Mouse (Mus musculus) ES-E14 (cell line): ENCODE data around the gene Daam1. TPM values are rescaled to one million over a fixed set of nuclear protein-coding genes. Genes with fewer than 3 reads are reported as not detected.

Experiments used
- DNase-seq: peaks from one replicate; pipeline ENCODE4 v3.0.0-alpha.2; 2013; ENCODE audit warnings: low read depth, low spot score
- H3K27ac ChIP-seq: 2 replicates; pipeline ENCODE4 v1.5.1; 2012; ENCODE audit warnings: low read depth, mild to moderate bottlenecking, low read length, moderate library complexity, mixed read lengths; ENCODE audit not compliant: poor library complexity, insufficient read depth, severe bottlenecking
- H3K36me3 ChIP-seq: 2 replicates; pipeline ENCODE4 v1.6.1; 2012; ENCODE audit warnings: mild to moderate bottlenecking, low read length, moderate library complexity, mixed read lengths; ENCODE audit not compliant: control insufficient read depth, poor library complexity, insufficient read depth, severe bottlenecking
- H3K4me1 ChIP-seq, 2 experiments: fragments of 150-350 bp in 1 of 2; sonication (generic) in 1 of 2; 2 replicates each; pipeline ENCODE4 v1.6.1; 2012; ENCODE audit warnings: low read length in 2 of 2, mild to moderate bottlenecking in 1 of 2, mixed read lengths in 1 of 2; ENCODE audit not compliant: control insufficient read depth in 2 of 2, insufficient read depth in 2 of 2, poor library complexity in 1 of 2
- H3K4me3 ChIP-seq, 2 experiments: fragments of 150-350 bp in 1 of 2; sonication (generic) in 1 of 2; 2 replicates each; pipeline ENCODE4 v1.5.1; 2012; ENCODE audit warnings: low read length in 2 of 2, low read depth in 1 of 2, mild to moderate bottlenecking in 1 of 2, mixed read lengths in 1 of 2; ENCODE audit not compliant: insufficient read depth in 1 of 2, poor library complexity in 1 of 2, severe bottlenecking in 1 of 2
- H3K9ac ChIP-seq: 2 replicates; pipeline ENCODE4 v1.6.1; 2012; ENCODE audit warnings: low read depth, mild to moderate bottlenecking, low read length, mixed read lengths; ENCODE audit not compliant: poor library complexity, insufficient read depth, severe bottlenecking
- H3K9me3 ChIP-seq: fragments of 150-350 bp; sonication (generic); 2 replicates; pipeline ENCODE4 v1.6.1; 2012; ENCODE audit warnings: low read depth, mild to moderate bottlenecking, low read length; ENCODE audit not compliant: control insufficient read depth, insufficient read depth
- CHD2 ChIP-seq: IDR thresholded peaks from 2 replicates; pipeline ENCODE4 v1.6.1; 2014; ENCODE audit warnings: mild to moderate bottlenecking, low read depth, low read length, inconsistent platforms
- HCFC1 ChIP-seq: IDR thresholded peaks from 2 replicates; pipeline ENCODE4 v1.6.1; 2012; ENCODE audit warnings: low read length, inconsistent platforms, borderline replicate concordance; ENCODE audit not compliant: insufficient read depth
- MAFK ChIP-seq: IDR thresholded peaks from 2 replicates; pipeline ENCODE4 v1.6.1; 2014; ENCODE audit warnings: mild to moderate bottlenecking, low read depth, low read length, inconsistent platforms; ENCODE audit not compliant: insufficient read depth
- ZC3H11A ChIP-seq: IDR thresholded peaks from 2 replicates; pipeline ENCODE4 v1.6.1; 2012; ENCODE audit warnings: low read depth, mild to moderate bottlenecking, inconsistent platforms, low read length, borderline replicate concordance
- ZNF384 ChIP-seq: IDR thresholded peaks from 2 replicates; pipeline ENCODE4 v1.6.1; 2012; ENCODE audit warnings: low read depth, low read length, inconsistent platforms
- in situ Hi-C, 2 experiments: fragments of 600-800 bp; cut with MboI; formaldehyde crosslinking; loops; one replicate each; pipeline ENCODE4 v1.15.1; 2025; ENCODE audit warnings: low sequenced_read_pairs in 2 of 2, inconsistent platforms in 1 of 2; ENCODE audit not compliant: unreplicated experiment in 2 of 2
- total RNA-seq: library from RNA; depleted of rRNA; stranded (reverse); fragments of 300-350 nt; gene quantifications from 2 replicates; pipeline ENCODE4 v1.2.3, GENCODE M21; 2012; rRNA removed

Gene Daam1
- total RNA-seq, 1 experiment = 15.8 TPM

GRCm38 (mm10) chr12:72036097-72036661 is 205.3 kb downstream of the Daam1 start:
- in situ Hi-C loops = loop anchor here in 1 of 2 experiments (25.0 kb wide), 1 partner anchor 274 kb away; no protein-coding TSS in a partner anchor
- H3K9ac ChIP-seq = no peak overlapping the region
- no peaks in the 10 kb centered on the region for H3K36me3 ChIP-seq
- H3K27ac ChIP-seq = no peak overlapping the region
- no peak overlapping the region for H3K4me3 ChIP-seq
- no peaks in the 10 kb centered on the region for H3K4me1 ChIP-seq
- no peak for TF ChIP-seq HCFC1
- TF ChIP-seq CHD2 = no peak
- TF ChIP-seq ZC3H11A = no peak
- TF ChIP-seq ZNF384 = no peak
- TF ChIP-seq MAFK = no peak
- no peaks in the 10 kb centered on the region for H3K9me3 ChIP-seq
- DNase-seq = no peak

DNA sequence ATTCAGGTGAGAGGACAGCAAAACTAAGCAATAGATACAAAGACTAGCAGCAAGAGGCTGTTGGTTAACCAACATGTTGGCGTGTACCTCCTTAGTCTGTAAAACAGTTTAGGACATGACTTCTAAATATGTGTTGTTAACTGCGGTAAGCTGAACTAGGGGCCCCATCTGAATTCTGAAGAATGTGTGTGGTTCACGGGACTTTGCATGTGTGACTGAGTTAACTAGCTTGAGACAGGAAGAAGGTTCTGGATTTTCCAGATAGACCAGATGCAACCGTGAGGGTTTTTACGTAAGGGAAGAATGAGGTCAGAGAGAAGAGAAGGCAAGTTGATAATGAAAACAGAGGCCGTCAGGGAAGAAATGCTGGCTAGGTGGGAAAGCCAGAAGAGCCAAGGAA is 206.2 kb downstream of the Daam1 start:
- Histone ChIP-seq H3K27ac (no peak overlapping the region), H3K4me1 (no peaks in the 10 kb centered on the region), H3K4me3 (no peak overlapping the region), H3K36me3 (no peaks in the 10 kb centered on the region), H3K9ac (no peak overlapping the region), H3K9me3 (no peaks in the 10 kb centered on the region)
- TF ChIP-seq ZNF384 = no peak
- no peak for TF ChIP-seq MAFK
- in situ Hi-C loops = loop anchor here in 1 of 2 experiments (25.0 kb wide), 1 partner anchor 275 kb away; no protein-coding TSS in a partner anchor
- DNase-seq = no peak

- no peak overlapping the region for H3K4me3 ChIP-seq
- no peaks in the 10 kb centered on the region for H3K9me3 ChIP-seq
- DNase-seq = no peak
- no peak overlapping the region for H3K9ac ChIP-seq
- no peaks in the 10 kb centered on the region for H3K36me3 ChIP-seq
- in situ Hi-C loops = loop anchor here in 1 of 2 experiments (25.0 kb wide), 1 partner anchor 277 kb away; no protein-coding TSS in a partner anchor
- TF ChIP-seq HCFC1 (no peak), ZNF384 (no peak), MAFK (no peak)
- no peaks in the 10 kb centered on the region for H3K4me1 ChIP-seq
- H3K27ac ChIP-seq = no peak overlapping the region
Observed at GRCm38 (mm10) chr12:72038866-72039265, 208.0 kb downstream of the Daam1 start.

GRCm38 (mm10) chr12:72039501-72039900 is 208.6 kb downstream of the Daam1 start:
- no peaks in the 10 kb centered on the region for H3K4me1 ChIP-seq
- H3K9ac ChIP-seq = no peak overlapping the region
- TF ChIP-seq ZNF384 (no peak), CHD2 (no peak), MAFK (no peak), ZC3H11A (no peak), HCFC1 (no peak)
- no peak overlapping the region for H3K4me3 ChIP-seq
- H3K9me3 ChIP-seq = no peaks in the 10 kb centered on the region
- in situ Hi-C loops = loop anchor here in 1 of 2 experiments (25.0 kb wide), 1 partner anchor 277 kb away; no protein-coding TSS in a partner anchor
- DNase-seq = no peak
- no peak overlapping the region for H3K27ac ChIP-seq
- H3K36me3 ChIP-seq = no peaks in the 10 kb centered on the region

DNA sequence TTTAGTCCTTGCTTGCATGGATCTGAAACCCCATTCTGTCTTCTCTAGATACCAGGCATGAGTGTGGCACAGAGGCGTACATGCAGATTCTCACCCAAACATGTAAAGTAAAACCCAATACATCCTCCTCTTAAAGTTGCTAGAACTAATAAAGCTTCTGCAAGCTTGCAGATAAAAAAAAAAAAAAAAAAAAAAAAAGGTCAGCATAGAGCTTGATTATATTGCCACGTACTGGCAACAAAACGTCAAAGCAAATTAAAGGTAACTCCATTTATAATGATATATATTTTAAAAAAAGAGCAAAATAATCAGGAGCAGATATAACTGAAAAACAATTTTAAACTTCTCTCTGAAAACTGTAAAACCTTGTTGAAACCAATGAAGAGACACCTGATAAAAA is 210.4 kb downstream of the Daam1 start:
- in situ Hi-C loops = loop anchor here (10.0 to 25.0 kb wide), 2 partner anchors 276 to 279 kb away; no protein-coding TSS in a partner anchor
- no peaks in the 10 kb centered on the region for H3K36me3 ChIP-seq
- no peak for DNase-seq
- no peaks in the 10 kb centered on the region for H3K4me1 ChIP-seq
- no peak overlapping the region for H3K27ac ChIP-seq
- TF ChIP-seq ZNF384 (no peak), MAFK (no peak), ZC3H11A (no peak), CHD2 (no peak), HCFC1 (no peak)
- H3K4me3 ChIP-seq = no peak overlapping the region
- no peak overlapping the region for H3K9ac ChIP-seq
- no peaks in the 10 kb centered on the region for H3K9me3 ChIP-seq

Other genes starting within 250 kb of the Daam1 start
- 2.7 and 4.2 TPM in 2 replicates for gene Gpr135, start 240.0 kb downstream of the Daam1 start, total RNA-seq